Mouse (Mus musculus): ENCODE results near the gene Ppil1. TPM values are rescaled to one million over a fixed set of nuclear protein-coding genes. Genes with fewer than 3 reads are reported as not detected.

The Ppil1 gene
- polyA plus RNA-seq, 1 experiment = 92.7 TPM

- Histone ChIP-seq H3K27me3 (ENCODE audit: control insufficient read depth, insufficient read depth, low read length, poor library complexity, severe bottlenecking) (no peaks in the 10 kb centered on the region), H3K27ac (ENCODE audit: insufficient read depth, low read length) (no peak overlapping the region), H3K36me3 (ENCODE audit: control insufficient read depth, insufficient read depth, low read length, poor library complexity, severe bottlenecking) (no peaks in the 10 kb centered on the region), H3K9ac (ENCODE audit: low read depth, poor library complexity, severe bottlenecking) (no peak overlapping the region), H3K9me3 (replicated peaks; ENCODE audit: control insufficient read depth, insufficient read depth, low read length, poor library complexity, severe bottlenecking) (no peaks in the 10 kb centered on the region), H3K4me1 (ENCODE audit: control insufficient read depth, insufficient read depth, low read length) (no peaks in the 10 kb centered on the region), H3K4me3 (ENCODE audit: low read depth, low read length) (no peak overlapping the region)
- TF ChIP-seq EP300 (IDR thresholded peaks at IDR 0.05; ENCODE audit: insufficient read depth, low read depth, low read length) = no peak
Observed at GRCm38 (mm10) chr17:29300926-29301325, 36.9 kb upstream of the Ppil1 start.

GRCm38 (mm10) chr17:29299282-29299681 lies 35.3 kb upstream of the Ppil1 start:
- Histone ChIP-seq H3K36me3 (ENCODE audit: control insufficient read depth, insufficient read depth, low read length, poor library complexity, severe bottlenecking) (no peaks in the 10 kb centered on the region), H3K27me3 (ENCODE audit: control insufficient read depth, insufficient read depth, low read length, poor library complexity, severe bottlenecking) (no peaks in the 10 kb centered on the region), H3K4me3 (ENCODE audit: low read depth, low read length) (no peak overlapping the region), H3K27ac (ENCODE audit: insufficient read depth, low read length) (no peak overlapping the region), H3K9me3 (replicated peaks; ENCODE audit: control insufficient read depth, insufficient read depth, low read length, poor library complexity, severe bottlenecking) (no peaks in the 10 kb centered on the region), H3K9ac (ENCODE audit: low read depth, poor library complexity, severe bottlenecking) (no peak overlapping the region), H3K4me1 (ENCODE audit: control insufficient read depth, insufficient read depth, low read length) (no peaks in the 10 kb centered on the region)
- no peak for TF ChIP-seq CTCF (IDR thresholded peaks at IDR 0.05; ENCODE audit: low read depth, low read length)
- no peak for TF ChIP-seq EP300 (IDR thresholded peaks at IDR 0.05; ENCODE audit: insufficient read depth, low read depth, low read length)
- TF ChIP-seq POLR2A (IDR thresholded peaks at IDR 0.05; ENCODE audit: insufficient read depth, low read length) = no peak

- Histone ChIP-seq H3K4me1 (ENCODE audit: control insufficient read depth, insufficient read depth, low read length) (no peaks in the 10 kb centered on the region), H3K36me3 (ENCODE audit: control insufficient read depth, insufficient read depth, low read length, poor library complexity, severe bottlenecking) (no peaks in the 10 kb centered on the region), H3K9me3 (replicated peaks; ENCODE audit: control insufficient read depth, insufficient read depth, low read length, poor library complexity, severe bottlenecking) (no peaks in the 10 kb centered on the region), H3K27ac (ENCODE audit: insufficient read depth, low read length) (no peak overlapping the region), H3K27me3 (ENCODE audit: control insufficient read depth, insufficient read depth, low read length, poor library complexity, severe bottlenecking) (no peaks in the 10 kb centered on the region), H3K4me3 (ENCODE audit: low read depth, low read length) (no peak overlapping the region), H3K9ac (ENCODE audit: low read depth, poor library complexity, severe bottlenecking) (no peak overlapping the region)
- TF ChIP-seq CTCF (IDR thresholded peaks at IDR 0.05; ENCODE audit: low read depth, low read length) (no peak), EP300 (IDR thresholded peaks at IDR 0.05; ENCODE audit: insufficient read depth, low read depth, low read length) (no peak), POLR2A (IDR thresholded peaks at IDR 0.05; ENCODE audit: insufficient read depth, low read length) (no peak)
Observed at GRCm38 (mm10) chr17:29297813-29298212, 33.8 kb upstream of the Ppil1 start.

GRCm38 (mm10) chr17:29297321-29297720 lies 33.3 kb upstream of the Ppil1 start:
- H3K9me3 ChIP-seq (replicated peaks; ENCODE audit: control insufficient read depth, insufficient read depth, low read length, poor library complexity, severe bottlenecking) = no peaks in the 10 kb centered on the region
- H3K4me3 ChIP-seq (ENCODE audit: low read depth, low read length) = no peak overlapping the region
- H3K27me3 ChIP-seq (ENCODE audit: control insufficient read depth, insufficient read depth, low read length, poor library complexity, severe bottlenecking) = no peaks in the 10 kb centered on the region
- TF ChIP-seq CTCF (IDR thresholded peaks at IDR 0.05; ENCODE audit: low read depth, low read length) (no peak), POLR2A (IDR thresholded peaks at IDR 0.05; ENCODE audit: insufficient read depth, low read length) (no peak), EP300 (IDR thresholded peaks at IDR 0.05; ENCODE audit: insufficient read depth, low read depth, low read length) (no peak)
- H3K9ac ChIP-seq (ENCODE audit: low read depth, poor library complexity, severe bottlenecking) = no peak overlapping the region
- no peak overlapping the region for H3K27ac ChIP-seq (ENCODE audit: insufficient read depth, low read length)
- H3K36me3 ChIP-seq (ENCODE audit: control insufficient read depth, insufficient read depth, low read length, poor library complexity, severe bottlenecking) = no peaks in the 10 kb centered on the region
- no peaks in the 10 kb centered on the region for H3K4me1 ChIP-seq (ENCODE audit: control insufficient read depth, insufficient read depth, low read length)

- no peaks in the 10 kb centered on the region for H3K36me3 ChIP-seq (ENCODE audit: control insufficient read depth, insufficient read depth, low read length, poor library complexity, severe bottlenecking)
- TF ChIP-seq CTCF (IDR thresholded peaks at IDR 0.05; ENCODE audit: low read depth, low read length) = no peak
- no peak for TF ChIP-seq POLR2A (IDR thresholded peaks at IDR 0.05; ENCODE audit: insufficient read depth, low read length)
- TF ChIP-seq EP300 (IDR thresholded peaks at IDR 0.05; ENCODE audit: insufficient read depth, low read depth, low read length) = no peak
- no peak overlapping the region for H3K27ac ChIP-seq (ENCODE audit: insufficient read depth, low read length)
Observed at GRCm38 (mm10) chr17:29295835-29296234, 31.8 kb upstream of the Ppil1 start.

GRCm38 (mm10) chr17:29293807-29294605 lies 30.0 kb upstream of the Ppil1 start:
- no peak for TF ChIP-seq POLR2A (IDR thresholded peaks at IDR 0.05; ENCODE audit: insufficient read depth, low read length)
- no peak for TF ChIP-seq EP300 (IDR thresholded peaks at IDR 0.05; ENCODE audit: insufficient read depth, low read depth, low read length)
- no peak for TF ChIP-seq CTCF (IDR thresholded peaks at IDR 0.05; ENCODE audit: low read depth, low read length)
- Histone ChIP-seq H3K36me3 (ENCODE audit: control insufficient read depth, insufficient read depth, low read length, poor library complexity, severe bottlenecking) (no peaks in the 10 kb centered on the region), H3K9ac (ENCODE audit: low read depth, poor library complexity, severe bottlenecking) (no peak overlapping the region), H3K9me3 (replicated peaks; ENCODE audit: control insufficient read depth, insufficient read depth, low read length, poor library complexity, severe bottlenecking) (no peaks in the 10 kb centered on the region), H3K27me3 (ENCODE audit: control insufficient read depth, insufficient read depth, low read length, poor library complexity, severe bottlenecking) (no peaks in the 10 kb centered on the region), H3K4me3 (ENCODE audit: low read depth, low read length) (no peak overlapping the region), H3K4me1 (ENCODE audit: control insufficient read depth, insufficient read depth, low read length) (no peaks in the 10 kb centered on the region), H3K27ac (ENCODE audit: insufficient read depth, low read length) (no peak overlapping the region)

More at GRCm38 (mm10) chr17:29295835-29296234, 31.8 kb upstream of the Ppil1 start:
- Histone ChIP-seq H3K4me3 (ENCODE audit: low read depth, low read length) (no peak overlapping the region), H3K27me3 (ENCODE audit: control insufficient read depth, insufficient read depth, low read length, poor library complexity, severe bottlenecking) (no peaks in the 10 kb centered on the region), H3K9me3 (replicated peaks; ENCODE audit: control insufficient read depth, insufficient read depth, low read length, poor library complexity, severe bottlenecking) (no peaks in the 10 kb centered on the region), H3K9ac (ENCODE audit: low read depth, poor library complexity, severe bottlenecking) (no peak overlapping the region), H3K4me1 (ENCODE audit: control insufficient read depth, insufficient read depth, low read length) (no peaks in the 10 kb centered on the region)
